Mouse (Mus musculus) cerebellum, adult 2 months (tissue): ENCODE data around the gene Angptl6. TPM values are rescaled to one million over a fixed set of nuclear protein-coding genes. Genes with fewer than 3 reads are reported as not detected.

ENCODE experiments used
- DNase-seq, 2 experiments: peaks; one replicate each; pipeline ENCODE4 v3.0.0; 2021
- H3K27ac ChIP-seq: fragments of 200-500 bp; 2 replicates; pipeline ENCODE4 v1.5.1; 2012; ENCODE audit warnings: low read length, control low read depth, inconsistent platforms; ENCODE audit not compliant: insufficient read depth
- H3K27me3 ChIP-seq: fragments of 200-500 bp; 2 replicates; pipeline ENCODE4 v1.6.1; 2012; ENCODE audit warnings: inconsistent platforms, mild to moderate bottlenecking, low read length, moderate library complexity; ENCODE audit not compliant: control insufficient read depth, insufficient read depth
- H3K4me1 ChIP-seq: fragments of 200-500 bp; 2 replicates; pipeline ENCODE4 v1.6.1; 2011; ENCODE audit warnings: low read length; ENCODE audit not compliant: control insufficient read depth, insufficient read depth
- H3K4me3 ChIP-seq: fragments of 200-500 bp; replicated peaks from 2 replicates; pipeline ENCODE3; 2011; ENCODE audit warnings: mild to moderate bottlenecking, low read depth, low read length, control low read depth; ENCODE audit not compliant: insufficient read depth
- CTCF ChIP-seq: fragments of 200-500 bp; IDR thresholded peaks from 2 replicates; pipeline ENCODE4 v1.5.1; 2011; ENCODE audit warnings: low read depth, mild to moderate bottlenecking, control low read depth, low read length, moderate library complexity, borderline replicate concordance; ENCODE audit not compliant: insufficient read depth
- POLR2A ChIP-seq: fragments of 200-500 bp; IDR thresholded peaks from 2 replicates; pipeline ENCODE4 v1.6.1; 2011; ENCODE audit warnings: low read length, control low read depth, borderline replicate concordance; ENCODE audit not compliant: insufficient read depth
- WGBS: fragments of 180-500 bp; shearing (Covaris S2); methylation state at CpG from one replicate; pipeline ENCODE4 v1.1.7; 2018; 5-methylcytosine and 5-hydroxymethylcytosine counted together
- polyA plus RNA-seq: library from polyadenylated mRNA; depleted of rRNA; stranded (reverse); fragments of >200 nt; gene quantifications from 2 replicates; pipeline ENCODE4 v1.2.3, GENCODE M21; 2012; rRNA removed

Angptl6 gene
- polyA plus RNA-seq, 1 experiment: 11.1 TPM

DNA sequence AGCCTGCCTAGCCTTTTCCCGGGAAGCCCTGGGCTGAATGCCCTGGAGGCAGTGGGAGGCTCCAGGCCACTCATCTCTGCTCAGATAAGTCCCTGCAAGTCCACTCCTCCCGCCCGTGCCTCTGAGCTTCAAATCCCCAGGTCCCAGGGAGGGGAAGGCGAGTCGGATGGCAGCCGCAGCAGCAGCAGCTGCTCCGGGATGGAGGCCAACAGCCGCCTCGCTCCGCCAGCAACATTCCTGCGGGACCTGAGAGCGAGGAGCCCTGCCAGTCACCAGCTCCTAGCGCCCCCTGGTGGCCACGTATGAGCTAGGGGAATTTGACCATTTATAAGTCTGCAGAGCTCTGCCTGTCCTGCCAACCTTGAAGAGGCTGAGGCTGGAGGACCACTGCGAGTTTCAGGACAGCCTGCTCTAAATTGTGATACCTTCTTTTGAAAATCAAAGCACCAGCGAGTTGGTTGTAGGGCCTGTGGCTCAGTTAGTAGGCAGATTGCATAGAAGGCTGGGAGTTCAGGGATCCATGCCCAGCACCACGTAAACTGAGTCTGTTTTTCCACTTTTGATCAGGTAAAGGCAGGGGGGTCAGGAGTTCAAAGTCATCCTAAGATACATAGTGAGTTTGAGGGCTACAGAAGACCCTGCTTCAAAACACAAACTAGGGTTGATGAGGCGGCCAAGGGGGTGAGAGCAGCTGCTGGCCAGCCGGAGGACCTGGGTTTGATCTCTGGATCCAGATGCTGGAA is 48.5 kb downstream of the Angptl6 start:
- 14% methylated on average over 19 of the region's 19 CpGs for WGBS
- Histone ChIP-seq H3K4me3 (peak overlapping the region; percentile 9), H3K27ac (no peak overlapping the region), H3K27me3 (no peaks in the 10 kb centered on the region), H3K4me1 (no peaks in the 10 kb centered on the region)
- DNase-seq: peak; percentile 87 to 90
- TF ChIP-seq POLR2A: no peak
- TF ChIP-seq CTCF: peak; percentile 83

DNA sequence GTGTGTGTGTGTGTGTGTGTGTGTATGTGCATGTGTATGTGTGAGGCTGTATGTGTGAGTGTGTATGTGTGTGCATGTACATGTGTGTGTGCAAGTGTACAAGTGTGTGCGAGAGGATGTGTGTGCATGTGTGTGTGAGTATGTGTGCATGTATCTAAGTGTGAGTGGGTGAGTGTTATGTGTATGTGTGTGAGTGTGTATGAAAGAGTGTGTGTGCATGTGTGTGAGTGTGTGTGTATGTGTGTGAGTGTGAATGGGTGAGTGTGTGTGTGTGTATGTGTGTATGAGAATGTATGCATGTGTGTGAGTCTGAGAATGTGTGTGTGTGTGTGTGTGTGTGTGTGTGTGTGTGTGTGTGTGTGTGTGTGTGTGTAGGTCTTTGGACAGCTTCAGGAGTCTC is 51.4 kb downstream of the Angptl6 start:
- TF ChIP-seq CTCF (no peak), POLR2A (no peak)
- no peaks in the 10 kb centered on the region for H3K4me1 ChIP-seq
- no peak for DNase-seq
- no peak overlapping the region for H3K4me3 ChIP-seq
- no peaks in the 10 kb centered on the region for H3K27me3 ChIP-seq
- no peak overlapping the region for H3K27ac ChIP-seq
- WGBS: 97% methylated on average over 1 of the region's 1 CpGs

DNA sequence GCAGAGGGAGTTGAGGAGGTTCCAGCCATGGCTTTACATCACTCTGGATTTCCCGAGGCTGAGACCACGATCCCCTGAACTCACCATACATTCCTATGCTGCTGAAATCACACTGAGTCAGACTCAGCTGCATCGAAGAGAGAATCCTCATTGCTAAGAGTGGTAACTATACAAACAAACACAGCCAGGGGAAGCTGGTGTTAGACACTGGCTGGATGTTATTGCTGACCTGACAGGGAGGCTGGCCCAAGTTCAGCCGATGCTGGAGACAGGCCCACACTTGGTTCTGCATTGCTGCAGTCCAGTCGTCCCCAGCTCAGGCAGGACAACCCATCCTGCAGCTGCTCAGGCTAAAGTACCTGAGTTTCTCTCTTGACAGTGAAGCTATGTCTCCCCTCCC is 53.7 kb downstream of the Angptl6 start:
- H3K27ac ChIP-seq: no peak overlapping the region
- TF ChIP-seq POLR2A: no peak
- TF ChIP-seq CTCF: no peak
- H3K4me1 ChIP-seq: no peaks in the 10 kb centered on the region
- no peak overlapping the region for H3K4me3 ChIP-seq
- 55% methylated on average over 5 of the region's 5 CpGs for WGBS
- DNase-seq: no peak
- no peaks in the 10 kb centered on the region for H3K27me3 ChIP-seq

Other genes starting within 250 kb of the Angptl6 start
- gene Ubl5, start 236.8 kb downstream of the Angptl6 start, polyA plus RNA-seq: 571 and 579 TPM in 2 replicates
- gene Fbxl12, start 235.0 kb downstream of the Angptl6 start, polyA plus RNA-seq: 38.2 and 41.8 TPM in 2 replicates
- gene Pin1, start 227.6 kb downstream of the Angptl6 start, polyA plus RNA-seq: 38.8 and 39.6 TPM in 2 replicates
- 45.4 and 54.1 TPM in 2 replicates for gene Olfm2, start 133.4 kb downstream of the Angptl6 start, polyA plus RNA-seq
- gene Col5a3, start 64.7 kb downstream of the Angptl6 start, polyA plus RNA-seq: 3.0 and 3.5 TPM in 2 replicates
- not detected in 2 replicates for gene Rdh8, start 61.2 kb downstream of the Angptl6 start, polyA plus RNA-seq
- gene A230050P20Rik, start 11.1 kb downstream of the Angptl6 start, polyA plus RNA-seq: 169 and 171 TPM in 2 replicates
- gene Ppan, start 8.4 kb upstream of the Angptl6 start, polyA plus RNA-seq: 45.3 and 50.2 TPM in 2 replicates
- gene Eif3g, start 18.9 kb upstream of the Angptl6 start, polyA plus RNA-seq: 129 and 130 TPM in 2 replicates
- 45.0 and 45.3 TPM in 2 replicates for gene Dnmt1, start 80.2 kb upstream of the Angptl6 start, polyA plus RNA-seq
- gene S1pr2, start 97.1 kb upstream of the Angptl6 start, polyA plus RNA-seq: 1.8 and 1.9 TPM in 2 replicates
- gene Mrpl4, start 123.0 kb upstream of the Angptl6 start, polyA plus RNA-seq: 135 and 139 TPM in 2 replicates
- 1.4 and 1.6 TPM in 2 replicates for gene Icam1, start 136.3 kb upstream of the Angptl6 start, polyA plus RNA-seq
- 0.32 and 0.65 TPM in 2 replicates for gene Icam4, start 149.6 kb upstream of the Angptl6 start, polyA plus RNA-seq
- gene Icam5, start 152.3 kb upstream of the Angptl6 start, polyA plus RNA-seq: 1.6 and 2.5 TPM in 2 replicates
- 1.0 TPM in 1 of 2 replicates, not detected in the other for gene Zglp1, start 187.4 kb upstream of the Angptl6 start, polyA plus RNA-seq
- gene Gm49373, start 193.4 kb upstream of the Angptl6 start, polyA plus RNA-seq: 1.8 and 2.2 TPM in 2 replicates
- 78.0 and 83.9 TPM in 2 replicates for gene Fdx1l, start 193.9 kb upstream of the Angptl6 start, polyA plus RNA-seq
- 2.6 and 4.1 TPM in 2 replicates for gene Gm38431, start 212.3 kb upstream of the Angptl6 start, polyA plus RNA-seq
- 29.9 and 31.4 TPM in 2 replicates for gene Raver1, start 212.3 kb upstream of the Angptl6 start, polyA plus RNA-seq